Mouse (Mus musculus) gastrocnemius, postnatal 25 days (tissue): Measurements from ENCODE around the gene Cyp4a32. TPM values are rescaled to one million over a fixed set of nuclear protein-coding genes. Genes with fewer than 3 reads are reported as not detected.

Experiments
- DNase-seq: peaks from one replicate; pipeline ENCODE4 v3.0.0; 2022
- total RNA-seq, 2 experiments: library from RNA; stranded (reverse); gene quantifications; 1 replicate in 1 of 2; 2 replicates in 1 of 2; pipeline ENCODE4 v1.2.3; 2021

Gene Cyp4a32
- total RNA-seq, 2 experiments from 2014 or later = not detected

- DNase-seq = peak; percentile 15
Measured at GRCm38 (mm10) chr4:115657104-115657866, 56.5 kb downstream of the Cyp4a32 start.

DNA sequence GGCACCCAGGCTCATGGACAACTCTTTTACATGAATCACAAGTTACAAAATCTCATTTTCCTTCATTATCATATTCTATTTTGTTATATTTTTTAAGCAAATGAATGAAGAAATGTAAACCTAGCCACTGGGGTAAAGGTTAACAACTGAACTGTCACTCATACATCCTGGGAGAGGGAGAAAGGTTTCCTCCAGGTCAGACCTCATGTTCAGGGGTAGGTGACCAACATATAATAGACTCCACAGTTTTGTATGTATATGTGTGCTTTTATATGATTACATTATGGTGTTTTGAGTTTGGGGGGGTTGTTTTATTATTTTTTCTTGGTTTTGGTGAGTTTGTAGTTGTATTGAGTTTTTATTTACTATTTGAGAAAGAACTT lies 57.1 kb downstream of the Cyp4a32 start:
- no peak for DNase-seq

DNA sequence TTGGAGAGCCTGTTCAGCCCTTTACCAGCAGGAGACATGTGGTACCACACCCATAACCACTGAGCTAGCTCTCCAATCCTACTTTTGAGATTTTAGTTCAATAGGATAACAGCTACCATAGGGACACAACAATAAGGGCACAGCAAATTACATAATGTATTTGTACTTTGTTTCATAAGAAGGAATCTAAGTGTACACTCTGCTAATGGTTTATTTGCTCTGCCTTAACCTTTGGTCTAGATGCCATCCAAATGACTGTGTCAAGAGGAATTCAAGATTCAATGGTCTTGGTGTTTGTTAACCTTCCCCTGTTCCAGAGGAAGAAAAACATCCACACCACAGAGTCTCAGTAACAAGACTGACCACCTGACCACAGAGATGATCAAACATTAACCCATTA lies 58.4 kb downstream of the Cyp4a32 start:
- no peak for DNase-seq

Other genes starting within 250 kb of the Cyp4a32 start
- gene Cyp4a12b, start 189.3 kb upstream of the Cyp4a32 start, total RNA-seq = not detected
- not detected for gene Cyp4a30b, start 148.4 kb upstream of the Cyp4a32 start, total RNA-seq
- not detected for gene Cyp4a14, start 104.8 kb upstream of the Cyp4a32 start, total RNA-seq
- not detected for gene Cyp4a10, start 82.7 kb upstream of the Cyp4a32 start, total RNA-seq
- not detected for gene Cyp4a31, start 37.3 kb upstream of the Cyp4a32 start, total RNA-seq
- 1 to 10 TPM; 1.9 to 5.3 TPM for gene Cyp4b1, start 46.8 kb downstream of the Cyp4a32 start, total RNA-seq
- 10 to 100 TPM; 33.1 to 33.2 TPM for gene Efcab14, start 136.8 kb downstream of the Cyp4a32 start, total RNA-seq
- 1 to 10 TPM; 1.2 to 1.3 TPM for gene Tex38, start 180.0 kb downstream of the Cyp4a32 start, total RNA-seq
- 10 to 100 TPM; 48.9 to 49.3 TPM for gene Atpaf1, start 183.8 kb downstream of the Cyp4a32 start, total RNA-seq
- gene Mob3c, start 227.1 kb downstream of the Cyp4a32 start, total RNA-seq = 1 to 10 TPM; 2.7 to 3.4 TPM
- 10 to 100 TPM; 21.8 to 22.2 TPM for gene Mknk1, start 238.2 kb downstream of the Cyp4a32 start, total RNA-seq